Comparison of ENCODE assay signal across 22 mouse cellular contexts in the genomic region with DNA sequence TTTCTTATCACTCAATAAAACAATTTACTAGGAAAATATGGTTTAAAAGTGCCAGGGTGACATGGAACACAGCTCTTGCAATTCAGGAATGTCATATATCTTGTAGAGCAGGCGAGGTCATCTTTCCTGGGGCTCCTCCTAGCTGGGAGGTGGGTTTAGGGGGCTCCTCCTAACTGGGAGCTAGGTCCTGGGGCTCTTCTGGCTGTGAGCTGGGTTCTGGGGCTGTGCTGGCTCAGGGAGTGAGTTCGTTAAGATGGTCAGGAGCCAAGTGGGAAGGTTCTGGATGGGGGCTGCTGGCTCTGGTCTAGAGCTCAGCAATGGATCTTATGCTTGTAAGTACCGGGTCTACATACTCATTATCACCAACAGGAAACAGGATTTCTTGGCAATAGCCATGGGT.
"Had no signal": no experiment of that assay in that cellular context is flagged by ENCODE, and none has a peak within 500 bp of the region (broad histone marks: within the 10 kb centered on the region; RNA-seq: fewer than 3 reads in every experiment).

No protein-coding gene starts in this region.

- DNase-seq: gastrocnemius, postnatal 25 days; heart, adult 18-20 months; heart, postnatal 10 days; heart, postnatal 4 days; kidney, adult 18-20 months; kidney, adult 8-10 months; kidney, postnatal 10 days; kidney, postnatal 25 days; layer of hippocampus, adult 9-11 months; layer of hippocampus, postnatal 36 days; left cerebral cortex, postnatal 4 days had no signal

- H3K9me3 ChIP-seq: heart, embryonic 12.5 days; hindbrain, embryonic 12.5 days; intestine, embryonic 15.5 days; liver, embryonic 12.5 days had no signal

- H3K4me2 ChIP-seq: heart, embryonic 12.5 days; hindbrain, embryonic 12.5 days; hindbrain, embryonic 14.5 days; intestine, embryonic 15.5 days; liver, embryonic 12.5 days had no signal

- H3K9ac ChIP-seq: heart, embryonic 12.5 days; hindbrain, embryonic 12.5 days; hindbrain, embryonic 14.5 days; intestine, embryonic 15.5 days; liver, embryonic 12.5 days; liver, embryonic 14.5 days had no signal

- H3K27ac ChIP-seq: heart, embryonic 10.5 days; hindbrain, embryonic 10.5 days; hindbrain, embryonic 12.5 days; hindbrain, embryonic 14.5 days; intestine, embryonic 15.5 days; liver, embryonic 12.5 days; liver, embryonic 14.5 days had no signal

- ATAC-seq: hindbrain, embryonic 16.5 days; inflammation-experienced regulatory T-cells, adult 6 months; intestine, embryonic 15.5 days; intestine, postnatal 0 days; liver, embryonic 12.5 days had no signal

- H3K4me3 ChIP-seq: heart, embryonic 10.5 days; heart, embryonic 12.5 days; hindbrain, embryonic 10.5 days; hindbrain, embryonic 12.5 days; intestine, embryonic 15.5 days; liver, embryonic 12.5 days had no signal

- H3K4me1 ChIP-seq: heart, embryonic 10.5 days; heart, embryonic 12.5 days; hindbrain, embryonic 10.5 days; hindbrain, embryonic 12.5 days; intestine, embryonic 15.5 days; liver, embryonic 12.5 days had no signal

- H3K36me3 ChIP-seq: heart, embryonic 10.5 days; heart, embryonic 12.5 days; hindbrain, embryonic 10.5 days; hindbrain, embryonic 12.5 days; intestine, embryonic 15.5 days; liver, embryonic 12.5 days had no signal

- H3K27me3 ChIP-seq: heart, embryonic 12.5 days; hindbrain, embryonic 12.5 days; intestine, embryonic 15.5 days; liver, embryonic 12.5 days had no signal
